Mouse (Mus musculus) kidney, adult 2 months (tissue): Measurements from ENCODE around the gene Rab23. TPM values are rescaled to one million over a fixed set of nuclear protein-coding genes. Genes with fewer than 3 reads are reported as not detected.

Experiments
- DNase-seq: peaks from one replicate; pipeline ENCODE4 v3.0.0; 2021
- H3K27ac ChIP-seq: fragments of 200-500 bp; 2 replicates; pipeline ENCODE4 v1.5.1; 2012; ENCODE audit warnings: low read depth, low read length, control low read depth, inconsistent platforms; ENCODE audit not compliant: insufficient read depth
- H3K27me3 ChIP-seq: fragments of 200-500 bp; replicated peaks from 2 replicates; pipeline ENCODE4 v1.6.1; 2012; ENCODE audit warnings: mild to moderate bottlenecking, moderate library complexity, low read length, inconsistent platforms; ENCODE audit not compliant: control insufficient read depth, insufficient read depth
- H3K36me3 ChIP-seq: fragments of 200-500 bp; 2 replicates; pipeline ENCODE4 v1.6.1; 2012; ENCODE audit warnings: mild to moderate bottlenecking, moderate library complexity, low read length, inconsistent platforms; ENCODE audit not compliant: control insufficient read depth, insufficient read depth
- H3K4me1 ChIP-seq: fragments of 200-500 bp; 2 replicates; pipeline ENCODE4 v1.6.1; 2011; ENCODE audit warnings: low read length; ENCODE audit not compliant: control insufficient read depth, insufficient read depth
- H3K4me3 ChIP-seq: fragments of 200-500 bp; 2 replicates; pipeline ENCODE4 v1.5.1; 2011; ENCODE audit warnings: mild to moderate bottlenecking, low read depth, low read length, control low read depth; ENCODE audit not compliant: insufficient read depth
- CTCF ChIP-seq: fragments of 200-500 bp; conservative IDR thresholded peaks from 2 replicates; pipeline ENCODE4 v1.5.1; 2011; ENCODE audit warnings: low read depth, mild to moderate bottlenecking, control low read depth, low read length, moderate library complexity, mixed read lengths; ENCODE audit not compliant: insufficient read depth, insufficient read length
- POLR2A ChIP-seq: fragments of 200-500 bp; IDR thresholded peaks from one replicate; pipeline ENCODE4 v1.6.1; 2011; ENCODE audit warnings: low read depth, low read length, control low read depth
- WGBS: fragments of 180-500 bp; shearing (Covaris S2); methylation state at CpG from one replicate; pipeline ENCODE4 v1.1.7; 2018; 5-methylcytosine and 5-hydroxymethylcytosine counted together
- polyA plus RNA-seq: library from polyadenylated mRNA; depleted of rRNA; stranded (reverse); fragments of >200 nt; gene quantifications from 2 replicates; pipeline ENCODE4 v1.2.3, GENCODE M21; 2012

Rab23 gene
- polyA plus RNA-seq, 1 experiment, result 7.3 TPM

DNA sequence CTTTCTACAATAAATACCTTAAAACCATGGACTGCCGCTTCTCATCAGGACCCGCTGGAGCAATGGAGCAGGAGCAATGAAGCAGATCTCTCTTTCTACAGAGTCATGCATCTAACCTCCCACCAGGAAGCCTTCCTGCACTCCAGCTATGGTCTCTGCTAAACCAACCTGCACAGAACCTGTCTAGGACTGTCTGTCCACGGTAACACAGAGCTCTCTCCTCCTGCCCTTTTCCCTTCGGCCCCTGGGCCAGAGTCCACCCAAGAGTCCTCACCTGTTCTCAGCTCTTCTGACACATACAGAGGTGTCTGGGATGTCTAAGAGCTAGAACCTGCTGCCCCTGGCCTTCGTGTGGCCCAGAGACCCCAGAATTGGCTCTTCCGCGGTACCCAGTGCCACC is 38.8 kb upstream of the Rab23 start:
- DNase-seq, result peak; percentile 71
- no peaks in the 10 kb centered on the region for H3K4me1 ChIP-seq
- H3K27ac ChIP-seq, result no peak overlapping the region
- TF ChIP-seq POLR2A (no peak), CTCF (no peak)
- H3K4me3 ChIP-seq, result no peak overlapping the region
- 61% methylated on average over 7 of the region's 7 CpGs for WGBS
- H3K36me3 ChIP-seq, result no peaks in the 10 kb centered on the region
- no peaks in the 10 kb centered on the region for H3K27me3 ChIP-seq

- no peak overlapping the region for H3K27ac ChIP-seq
- no peak for TF ChIP-seq POLR2A
- TF ChIP-seq CTCF, result peak; percentile 48
- H3K36me3 ChIP-seq, result no peaks in the 10 kb centered on the region
- H3K4me3 ChIP-seq, result no peak overlapping the region
- WGBS, result 58% methylated on average over 8 of the region's 8 CpGs
- peak; percentile 50 for DNase-seq
- H3K4me1 ChIP-seq, result no peaks in the 10 kb centered on the region
- no peaks in the 10 kb centered on the region for H3K27me3 ChIP-seq
Observed at GRCm38 (mm10) chr1:33684459-33684858, 35.2 kb upstream of the Rab23 start.

DNA sequence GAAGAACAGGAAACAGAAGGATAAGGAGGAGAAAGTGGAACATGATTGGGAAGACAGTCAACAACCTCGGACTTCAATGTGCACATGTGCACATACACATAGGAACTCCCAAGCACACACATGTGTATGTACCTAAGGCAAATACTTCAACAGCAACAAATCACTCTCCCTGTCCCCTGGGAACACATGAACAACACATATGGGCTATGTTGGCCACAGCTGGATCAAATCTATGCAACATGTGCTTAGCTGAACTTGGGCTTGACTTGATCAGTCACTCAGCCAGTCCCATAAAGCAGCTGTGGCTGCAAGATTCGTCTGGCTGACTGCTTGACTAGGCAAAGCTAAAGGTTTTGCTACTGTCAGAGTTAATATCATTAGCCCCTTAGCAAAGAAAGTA is 30.9 kb upstream of the Rab23 start:
- Histone ChIP-seq H3K36me3 (no peaks in the 10 kb centered on the region), H3K27me3 (no peaks in the 10 kb centered on the region), H3K4me3 (no peak overlapping the region), H3K27ac (no peak overlapping the region), H3K4me1 (no peaks in the 10 kb centered on the region)
- 51% methylated on average over 2 of the region's 2 CpGs for WGBS
- no peak for DNase-seq
- TF ChIP-seq POLR2A (no peak), CTCF (no peak)

DNA sequence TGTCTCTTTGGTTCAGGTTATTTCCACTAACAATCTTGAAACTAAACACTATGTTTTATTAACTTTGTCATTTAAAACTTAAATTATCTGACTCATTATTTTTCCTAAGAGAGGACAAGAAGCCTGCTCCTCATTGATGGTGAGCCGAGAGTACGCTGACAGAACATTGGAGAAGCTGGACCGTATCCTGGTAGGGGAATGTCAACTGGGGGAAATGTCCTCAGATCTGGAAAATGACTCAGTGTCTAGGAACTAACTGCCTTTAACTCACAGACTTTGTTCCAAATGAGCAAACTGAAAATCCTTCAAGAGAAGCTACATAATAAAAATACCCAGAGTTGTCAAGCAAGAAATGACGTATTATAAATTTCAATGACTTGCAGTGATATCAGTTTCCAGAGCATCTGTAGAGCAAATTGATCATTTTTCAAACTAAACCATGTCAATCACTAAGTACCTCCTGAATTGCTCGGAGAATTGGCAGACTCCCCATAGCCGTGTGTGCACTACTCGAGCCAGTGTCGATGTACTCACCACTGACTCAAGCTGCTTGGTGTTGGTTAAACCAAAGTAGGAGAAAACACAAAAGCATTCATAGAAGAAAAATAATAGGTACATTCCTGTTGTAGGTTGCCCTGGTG is 30.1 kb upstream of the Rab23 start:
- no peak for DNase-seq
- Histone ChIP-seq H3K4me1 (no peaks in the 10 kb centered on the region), H3K36me3 (no peaks in the 10 kb centered on the region), H3K27ac (no peak overlapping the region), H3K4me3 (no peak overlapping the region), H3K27me3 (no peaks in the 10 kb centered on the region)
- 81% methylated on average over 8 of the region's 8 CpGs for WGBS
- TF ChIP-seq POLR2A, result no peak

DNA sequence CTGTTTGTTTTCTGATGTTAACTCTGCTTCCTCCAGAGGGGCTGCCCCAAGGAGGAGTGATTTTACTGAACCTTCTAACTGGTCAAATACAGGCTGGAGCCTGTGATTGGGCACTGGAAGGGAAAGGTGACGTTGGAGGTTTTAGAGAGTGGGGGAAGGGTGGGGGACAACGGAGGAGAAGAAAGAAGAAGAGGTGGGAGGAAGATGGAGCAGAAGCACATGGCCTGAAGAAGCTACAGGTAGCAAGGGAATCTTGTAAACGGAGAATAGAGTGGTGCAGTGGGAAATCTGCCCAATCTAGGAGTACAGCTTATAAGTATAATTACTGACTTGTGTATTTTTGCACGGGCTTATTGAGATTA is 29.6 kb upstream of the Rab23 start:
- DNase-seq, result no peak
- WGBS, result 52% methylated on average over 4 of the region's 4 CpGs
- Histone ChIP-seq H3K4me3 (no peak overlapping the region), H3K36me3 (no peaks in the 10 kb centered on the region), H3K27me3 (no peaks in the 10 kb centered on the region), H3K27ac (no peak overlapping the region), H3K4me1 (no peaks in the 10 kb centered on the region)
- TF ChIP-seq CTCF (no peak), POLR2A (no peak)

DNA sequence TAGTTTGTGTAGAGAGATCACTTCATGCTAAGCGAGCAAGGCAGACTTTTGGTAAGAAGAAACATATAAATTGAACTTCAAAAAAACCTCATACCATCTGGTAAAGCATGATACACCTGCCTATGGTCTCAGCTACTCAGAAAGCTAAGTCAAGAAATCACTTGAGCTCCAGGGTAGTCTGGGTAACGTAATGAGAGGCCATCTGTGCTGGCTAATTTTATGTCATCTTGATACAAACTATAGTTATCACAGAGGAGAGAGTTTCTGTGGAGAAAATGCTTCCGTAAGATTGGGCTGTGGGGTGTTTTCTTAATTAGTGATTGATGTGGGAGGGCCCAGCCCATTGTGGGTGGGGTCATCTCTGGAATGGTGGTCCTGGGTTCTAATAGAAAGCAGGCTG is 25.8 kb upstream of the Rab23 start:
- TF ChIP-seq CTCF, result no peak
- TF ChIP-seq POLR2A, result no peak
- Histone ChIP-seq H3K4me1 (no peaks in the 10 kb centered on the region), H3K36me3 (no peaks in the 10 kb centered on the region), H3K27me3 (no peaks in the 10 kb centered on the region), H3K4me3 (no peak overlapping the region), H3K27ac (no peak overlapping the region)
- DNase-seq, result no peak
- WGBS, result 83% methylated on average over 3 of the region's 3 CpGs

DNA sequence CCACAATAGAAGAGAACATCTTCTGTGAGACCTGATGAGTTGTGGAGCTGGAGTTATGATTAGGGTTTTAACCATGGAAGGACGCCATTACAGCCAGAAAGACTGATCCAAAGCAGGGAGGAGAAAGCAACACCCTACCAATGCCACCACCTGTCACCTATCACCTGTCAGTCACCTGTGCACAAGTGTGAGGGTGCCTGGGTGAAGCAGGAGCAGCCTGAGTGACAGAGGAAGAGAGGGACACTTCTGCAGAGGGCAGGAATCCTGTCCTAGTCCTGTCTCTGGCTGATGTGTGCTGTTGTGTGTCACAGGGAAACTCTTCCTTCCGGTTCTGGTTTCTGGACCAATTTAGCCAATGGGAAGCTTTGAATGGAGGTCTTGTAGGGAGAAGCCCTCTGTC is 23.7 kb upstream of the Rab23 start:
- no peak for TF ChIP-seq CTCF
- no peak for TF ChIP-seq POLR2A
- no peaks in the 10 kb centered on the region for H3K27me3 ChIP-seq
- no peak for DNase-seq
- 85% methylated on average over 2 of the region's 2 CpGs for WGBS
- no peak overlapping the region for H3K27ac ChIP-seq
- H3K36me3 ChIP-seq, result no peaks in the 10 kb centered on the region
- H3K4me3 ChIP-seq, result no peak overlapping the region
- no peaks in the 10 kb centered on the region for H3K4me1 ChIP-seq
